Mouse (Mus musculus) lung, adult 2 months (tissue): Measurements from ENCODE around the gene March5. TPM values are rescaled to one million over a fixed set of nuclear protein-coding genes. Genes with fewer than 3 reads are reported as not detected.
"Not testable (repeated sequence)": the region's sequence is repeated elsewhere in the genome, so short reads cannot be mapped to it uniquely, and the experiment has no call there.

Source experiments
- DNase-seq: peaks from one replicate; pipeline ENCODE4 v3.0.0; 2022
- H3K4me1 ChIP-seq: fragments of 200-500 bp; 2 replicates; pipeline ENCODE4 v1.6.1; 2011; ENCODE audit warnings: low read length; ENCODE audit not compliant: control insufficient read depth, insufficient read depth
- H3K4me3 ChIP-seq: fragments of 200-500 bp; replicated peaks from 2 replicates; pipeline ENCODE3; 2011; ENCODE audit warnings: low read depth, mild to moderate bottlenecking, control low read depth, low read length; ENCODE audit errors: extremely low read depth
- CTCF ChIP-seq: fragments of 200-500 bp; IDR thresholded peaks from 2 replicates; pipeline ENCODE4 v1.5.1; 2011; ENCODE audit warnings: mild to moderate bottlenecking, low read length, control low read depth; ENCODE audit not compliant: insufficient read depth
- POLR2A ChIP-seq: fragments of 200-500 bp; IDR thresholded peaks from 2 replicates; pipeline ENCODE4 v1.6.1; 2011; ENCODE audit warnings: low read depth, mild to moderate bottlenecking, control low read depth, low read length, borderline replicate concordance; ENCODE audit errors: extremely low read depth
- WGBS: fragments of 180-500 bp; shearing (Covaris S2); methylation state at CpG from one replicate; pipeline ENCODE4 v1.1.7; 2018; 5-methylcytosine and 5-hydroxymethylcytosine counted together
- polyA plus RNA-seq: library from polyadenylated mRNA; depleted of rRNA; stranded (reverse); fragments of >200 nt; gene quantifications from 2 replicates; pipeline ENCODE4 v1.2.3, GENCODE M21; 2012

March5 gene
- polyA plus RNA-seq, 1 experiment: 28.8 TPM

GRCm38 (mm10) chr19:37177819-37178708 lies 29.3 kb upstream of the March5 start:
- DNase-seq: peak; percentile 27
- Histone ChIP-seq H3K4me3 (peak overlapping the region; percentile 61), H3K4me1 (no peaks in the 10 kb centered on the region)
- WGBS: 13% methylated on average over 17 of the region's 17 CpGs
- TF ChIP-seq POLR2A (no peak), CTCF (no peak)

GRCm38 (mm10) chr19:37188366-37188948 lies 18.9 kb upstream of the March5 start:
- no peak overlapping the region for H3K4me3 ChIP-seq
- 69% methylated on average over 4 of the region's 4 CpGs for WGBS
- TF ChIP-seq POLR2A (no peak), CTCF (no peak)
- DNase-seq: no peak
- H3K4me1 ChIP-seq: peaks cover 2% of the 10 kb centered on the region; the same call in 1 of the 2 replicates

GRCm38 (mm10) chr19:37192475-37193058 lies 14.8 kb upstream of the March5 start:
- no peak for TF ChIP-seq POLR2A
- TF ChIP-seq CTCF: no peak
- Histone ChIP-seq H3K4me3 (no peak overlapping the region), H3K4me1 (peaks cover 2% of the 10 kb centered on the region; the same call in 1 of the 2 replicates)
- WGBS: 59% methylated on average over 5 of the region's 5 CpGs
- no peak for DNase-seq

- no peak for TF ChIP-seq CTCF
- TF ChIP-seq POLR2A: no peak
- DNase-seq: no peak
- Histone ChIP-seq H3K4me1 (no peaks in the 10 kb centered on the region), H3K4me3 (no peak overlapping the region)
- 83% methylated on average over 1 of the region's 1 CpGs for WGBS
Observed at GRCm38 (mm10) chr19:37198165-37198880, 9.0 kb upstream of the March5 start.

GRCm38 (mm10) chr19:37199889-37200288 lies 7.5 kb upstream of the March5 start:
- WGBS: 82% methylated on average over 2 of the region's 2 CpGs
- DNase-seq: no peak
- TF ChIP-seq POLR2A (no peak), CTCF (no peak)
- Histone ChIP-seq H3K4me1 (no peaks in the 10 kb centered on the region), H3K4me3 (no peak overlapping the region)

GRCm38 (mm10) chr19:37203371-37203770 lies 4.0 kb upstream of the March5 start:
- TF ChIP-seq CTCF: no peak
- TF ChIP-seq POLR2A: no peak
- 98% methylated on average over 1 of the region's 1 CpGs for whole genome bisulfite sequencing
- DNase-seq: no peak
- H3K4me1 ChIP-seq: peaks cover 1% of the 10 kb centered on the region; the same call in 1 of the 2 replicates
- H3K4me3 ChIP-seq: no peak overlapping the region

GRCm38 (mm10) chr19:37205155-37205554 lies 2.2 kb upstream of the March5 start:
- H3K4me1 ChIP-seq, DNase-seq, H3K4me3 ChIP-seq: not testable (repeated sequence)

- Histone ChIP-seq H3K4me1 (peaks cover 7% of the 10 kb centered on the region; the same call in 1 of the 2 replicates), H3K4me3 (peak overlapping the region; percentile 96)
- peak; percentile 75 for DNase-seq
- WGBS: under 1% methylated on average over 47 of the region's 47 CpGs
- TF ChIP-seq POLR2A (no peak), CTCF (no peak)
Observed at GRCm38 (mm10) chr19:37206641-37207302, 571 bp upstream of the March5 start.

GRCm38 (mm10) chr19:37208176-37208755 lies 923 bp downstream of the March5 start, which contains the start of gene Cpeb3:
Gene Cpeb3 (minus strand): TSS chr19:37208601.
- under 1% methylated on average over 15 of the region's 15 CpGs for WGBS
- peak within 1 kb of the TSS; percentile 96 for H3K4me3 ChIP-seq
- TF ChIP-seq POLR2A (no peak), CTCF (peak; percentile 26; the same call in 1 of the 2 replicates)
- DNase-seq: peak; percentile 43
- peaks cover 7% of the 10 kb centered on the region; the same call in 1 of the 2 replicates for H3K4me1 ChIP-seq
